Mouse (Mus musculus): Measurements from ENCODE around the gene Sys1. TPM values are rescaled to one million over a fixed set of nuclear protein-coding genes. Genes with fewer than 3 reads are reported as not detected.

The Sys1 gene
- total and polyA plus RNA-seq, 3 experiments = 85.8 to 94.3 TPM; not detected in 1

DNA sequence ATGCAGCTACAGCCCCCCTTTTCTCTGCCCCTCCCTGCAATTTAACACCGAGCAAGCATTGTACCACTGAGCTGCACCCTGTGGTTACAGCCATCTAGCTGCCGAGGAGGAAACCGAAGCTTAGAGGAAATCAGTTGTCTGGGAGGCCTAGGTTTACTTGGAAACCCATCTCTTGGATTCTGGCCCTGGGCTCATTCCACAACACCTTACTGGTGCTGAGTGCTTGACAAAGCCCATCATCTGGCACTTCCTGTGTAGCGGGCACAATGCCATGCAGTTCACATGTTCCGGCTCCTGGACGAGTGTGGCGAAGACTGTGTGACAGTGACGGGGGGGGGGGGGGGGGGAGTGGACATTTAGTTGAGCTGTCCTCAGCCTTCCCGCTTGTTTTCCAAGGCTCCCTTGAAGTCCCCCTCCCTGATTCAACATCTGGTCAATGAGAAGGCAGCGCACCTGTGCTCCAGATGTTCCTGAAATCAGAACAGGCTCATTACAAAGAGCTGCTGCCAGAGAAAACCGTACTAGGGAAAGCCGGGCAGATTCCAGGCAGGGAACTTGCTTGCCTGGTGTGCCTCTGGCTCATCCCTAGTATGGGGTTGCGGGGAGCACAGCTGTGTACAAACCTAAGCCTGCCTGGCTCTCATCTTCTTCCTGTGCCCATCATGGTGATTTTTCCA is 4.6 kb upstream of the Sys1 start:
- H3K27me3 ChIP-seq (ENCODE audit: control insufficient read depth in 1 of 2, insufficient read depth in 2 of 2, low read length in 2 of 2) = peaks cover 30 to 34% of the 10 kb centered on the region in 2 experiments
- no peaks in the 10 kb centered on the region for H3K4me1 ChIP-seq (ENCODE audit: control insufficient read depth in 1 of 2, insufficient read depth in 2 of 2, low read length in 2 of 2)
- H3K4me3 ChIP-seq (ENCODE audit: control insufficient read depth in 1 of 2, insufficient read depth in 1 of 2, low read depth in 2 of 2, low read length in 2 of 2) = no peak overlapping the region
- H3K27ac ChIP-seq (ENCODE audit: control insufficient read depth, low read depth, low read length) = no peak overlapping the region
- no peaks in the 10 kb centered on the region for H3K79me2 ChIP-seq (ENCODE audit: control insufficient read depth, insufficient read depth, low read length, poor library complexity)
- H3K9me3 ChIP-seq (replicated peaks; ENCODE audit: insufficient read depth, low read length) = no peaks in the 10 kb centered on the region
- TF ChIP-seq USF2 (IDR thresholded peaks at IDR 0.05; ENCODE audit: borderline replicate concordance in 1 of 2, insufficient read depth in 1 of 2, low read depth in 1 of 2, low read length in 2 of 2) (no peak), TCF12 (IDR thresholded peaks at IDR 0.05; ENCODE audit: low read depth, low read length) (no peak), USF1 (IDR thresholded peaks at IDR 0.05; ENCODE audit: low read depth, low read length) (no peak), CHD1 (IDR thresholded peaks at IDR 0.05; ENCODE audit: low read depth, low read length) (no peak), MAZ (IDR thresholded peaks at IDR 0.05; ENCODE audit: low read depth, low read length) (no peak), RCOR1 (IDR thresholded peaks at IDR 0.05; ENCODE audit: low read depth, low read length) (no peak), ZNF384 (IDR thresholded peaks at IDR 0.05; ENCODE audit: low read depth, low read length) (no peak), ZMIZ1 (IDR thresholded peaks at IDR 0.05; ENCODE audit: low read depth, low read length) (no peak), ZKSCAN1 (IDR thresholded peaks at IDR 0.05; ENCODE audit: low read depth, low read length) (no peak), JUND (IDR thresholded peaks at IDR 0.05; ENCODE audit: low read depth, low read length) (no peak), NELFE (IDR thresholded peaks at IDR 0.05; ENCODE audit: low read depth, low read length) (no peak), SMC3 (IDR thresholded peaks at IDR 0.05; ENCODE audit: low read depth, low read length) (no peak), TAL1 (IDR thresholded peaks at IDR 0.05; ENCODE audit: low read length) (no peak)
- H3K9ac ChIP-seq (ENCODE audit: control insufficient read depth, low read depth, low read length, poor library complexity, severe bottlenecking) = no peak overlapping the region
- H3K36me3 ChIP-seq (ENCODE audit: control insufficient read depth in 1 of 2, insufficient read depth in 2 of 2, low read length in 2 of 2) = no peaks in the 10 kb centered on the region
- no peak for DNase-seq (ENCODE audit: low read depth, low spot score)

- no peak overlapping the region for H3K4me3 ChIP-seq (ENCODE audit: control insufficient read depth in 1 of 2, insufficient read depth in 1 of 2, low read depth in 2 of 2, low read length in 2 of 2)
- H3K36me3 ChIP-seq (ENCODE audit: control insufficient read depth in 1 of 2, insufficient read depth in 2 of 2, low read length in 2 of 2) = no peaks in the 10 kb centered on the region
- H3K9me3 ChIP-seq (replicated peaks; ENCODE audit: insufficient read depth, low read length) = no peaks in the 10 kb centered on the region
- H3K27ac ChIP-seq (ENCODE audit: control insufficient read depth, low read depth, low read length) = no peak overlapping the region
- no peak overlapping the region for H3K9ac ChIP-seq (ENCODE audit: control insufficient read depth, low read depth, low read length, poor library complexity, severe bottlenecking)
- H3K79me2 ChIP-seq (ENCODE audit: control insufficient read depth, insufficient read depth, low read length, poor library complexity) = no peaks in the 10 kb centered on the region
- peaks cover 20 to 30% of the 10 kb centered on the region in 2 experiments for H3K27me3 ChIP-seq (ENCODE audit: control insufficient read depth in 1 of 2, insufficient read depth in 2 of 2, low read length in 2 of 2)
- TF ChIP-seq SIN3A (IDR thresholded peaks at IDR 0.05; ENCODE audit: low read length) = no peak
- no peaks in the 10 kb centered on the region for H3K4me1 ChIP-seq (ENCODE audit: control insufficient read depth in 1 of 2, insufficient read depth in 2 of 2, low read length in 2 of 2)
- no peak for DNase-seq (ENCODE audit: low read depth, low spot score)
Measured at GRCm38 (mm10) chr2:164453047-164453757, 3.6 kb upstream of the Sys1 start.
